Mouse (Mus musculus): Measurements from ENCODE around the gene Stfa1. TPM values are rescaled to one million over a fixed set of nuclear protein-coding genes. Genes with fewer than 3 reads are reported as not detected.

Stfa1 gene
- polyA plus RNA-seq (2012; rRNA removed): not detected in 2 replicates

DNA sequence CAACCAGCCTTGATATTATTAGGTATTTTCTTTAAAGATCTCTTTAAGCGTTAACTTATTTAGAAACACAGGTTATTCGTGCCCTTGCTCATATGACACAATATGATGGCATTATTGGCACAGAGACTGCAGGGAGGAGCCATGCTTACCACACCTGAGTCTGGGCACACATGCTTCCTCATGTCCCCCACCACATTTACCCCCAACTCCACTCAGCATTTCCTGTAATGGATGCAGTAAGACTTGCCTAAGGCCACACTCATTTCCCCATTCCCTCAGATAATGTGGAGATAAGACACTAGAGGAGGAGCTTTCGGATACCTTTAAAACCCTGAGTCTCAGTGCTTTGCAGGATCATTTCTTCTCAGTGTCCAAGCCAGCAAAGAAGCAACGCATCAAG, at the start of gene Stfa1:
Gene Stfa1 (plus strand): TSS at position 156 of the 400 bp plus-strand sequence.

GRCm38 (mm10) chr16:36334232-36334631, 57.5 kb downstream of the Stfa1 start, which contains the start of gene BC117090:
Gene BC117090, minus strand, starts transcription at chr16:36334332.

Other genes with a start within 250 kb of the Stfa1 start
- 0.91 and 0.95 TPM in 2 replicates for gene Wdr5b, start 235.8 kb upstream of the Stfa1 start, polyA plus RNA-seq (2012; rRNA removed)
- 61.7 and 89.2 TPM in 2 replicates for gene Fam162a, start 205.4 kb upstream of the Stfa1 start, polyA plus RNA-seq (2012; rRNA removed)
- 4.5 and 5.0 TPM in 2 replicates for gene Ccdc58, start 205.3 kb upstream of the Stfa1 start, polyA plus RNA-seq (2012; rRNA removed)
- 0.03 TPM in 1 of 2 replicates, not detected in the other for gene Csta1, start 145.7 kb upstream of the Stfa1 start, polyA plus RNA-seq (2012; rRNA removed)
- not detected in 2 replicates for gene Stfa2l1, start 120.1 kb upstream of the Stfa1 start, polyA plus RNA-seq (2012; rRNA removed)
- not detected in 2 replicates for gene Gm5483, start 92.7 kb upstream of the Stfa1 start, polyA plus RNA-seq (2012; rRNA removed)
- gene Gm5416, start 66.5 kb upstream of the Stfa1 start, polyA plus RNA-seq (2012; rRNA removed): not detected in 2 replicates
- gene 2010005H15Rik, start 55.5 kb upstream of the Stfa1 start, polyA plus RNA-seq (2012; rRNA removed): 0.28 TPM in 1 of 2 replicates, not detected in the other
- not detected in 2 replicates for gene BC117090, start 57.4 kb downstream of the Stfa1 start, polyA plus RNA-seq (2012; rRNA removed)
- gene BC100530, start 90.8 kb downstream of the Stfa1 start, polyA plus RNA-seq (2012; rRNA removed): not detected in 2 replicates
- gene Stfa2, start 131.5 kb downstream of the Stfa1 start, polyA plus RNA-seq (2012; rRNA removed): not detected in 2 replicates
- gene Stfa3, start 178.4 kb downstream of the Stfa1 start, polyA plus RNA-seq (2012; rRNA removed): not detected in 2 replicates

All from colon, adult 2 months (tissue).